17 mouse cellular contexts compared by ENCODE assay signal in the genomic region with DNA sequence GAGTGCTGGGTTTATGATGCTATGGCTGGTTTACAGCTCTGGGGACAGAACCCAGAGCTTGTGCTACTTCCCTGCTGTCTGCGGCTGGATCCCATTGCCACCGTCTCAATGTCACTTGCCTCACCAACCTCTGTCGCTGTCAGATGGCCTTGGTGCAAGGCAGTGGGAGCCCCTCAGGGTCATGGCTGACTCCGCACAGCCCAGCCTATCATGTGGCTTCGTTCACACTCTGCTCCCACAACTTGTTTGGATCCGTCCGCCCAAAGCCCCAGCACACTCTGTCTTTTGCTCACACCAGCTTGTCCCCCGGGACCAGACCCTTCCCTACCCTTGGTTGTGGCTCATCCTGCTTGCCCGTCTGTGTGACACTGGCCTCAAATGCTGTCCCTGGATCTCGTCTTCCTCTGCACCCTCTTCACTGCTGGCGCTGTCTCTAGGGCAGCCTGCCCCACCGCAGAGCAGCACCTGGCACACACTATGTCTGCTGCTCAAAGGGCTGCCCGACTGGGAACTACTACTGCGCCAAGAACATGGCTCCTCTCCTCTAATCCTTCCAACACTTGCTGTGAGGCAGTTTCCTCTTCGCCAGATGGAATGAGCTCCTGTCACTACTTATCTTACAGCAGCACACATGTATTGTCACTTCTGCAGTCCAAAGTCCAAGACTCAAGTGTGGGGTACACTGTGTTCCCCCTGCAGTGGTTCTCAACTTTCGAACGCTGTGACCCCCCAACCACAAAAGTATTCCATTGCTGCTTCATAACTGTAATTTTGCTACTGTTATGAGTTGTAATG. TPM values are rescaled to one million over a fixed set of nuclear protein-coding genes. Genes with fewer than 3 reads are reported as not detected.
A peak's percentile ranks its signal among the peaks of the same experiment; 100 is the strongest.
DNase-seq lines count a peak whose midpoint lies in the region; ATAC-seq and TF ChIP-seq lines count a peak whose summit lies in the region.
"Had no signal": no experiment of that assay in that cellular context is flagged by ENCODE, and none has a peak within 500 bp of the region (broad histone marks: within the 10 kb centered on the region; RNA-seq: fewer than 3 reads in every experiment).

No protein-coding gene starts in this region.

- no peak for DNase-seq in forebrain, embryonic 14.5 days (ENCODE audit: low spot score)
- DNase-seq in liver, postnatal 0 days, result no peak
- peak; percentile 66 to 90 for DNase-seq in adrenal gland, adult (ENCODE audit: inconsistent age in 2 of 2, low spot score in 1 of 2)
- peak; percentile 27 for DNase-seq in brain, embryonic 14.5 days (ENCODE audit: low read depth)
- DNase-seq in retina, embryonic 14.5 days (ENCODE audit: low spot score), result no peak
- DNase-seq in thymus, postnatal 0 days (ENCODE audit: low spot score), result no peak
- DNase-seq: cerebellum, adult 8-10 months; forebrain, postnatal 0 days; right cerebral cortex, postnatal 14 days; spleen, adult 18-20 months had no signal

- TF ChIP-seq CTCF in liver, postnatal 0 days (IDR thresholded peaks at IDR 0.05; ENCODE audit: low read depth), result no peak
- TF ChIP-seq CTCF in brain, embryonic 14.5 days (IDR thresholded peaks at IDR 0.05; ENCODE audit: borderline replicate concordance, extremely low read depth, insufficient read depth, insufficient read length), result no peak

- H3K27me3 ChIP-seq in forebrain, embryonic 13.5 days, result no peaks in the 10 kb centered on the region
- H3K27me3 ChIP-seq in forebrain, embryonic 14.5 days (replicated peaks; ENCODE audit: control insufficient read depth, insufficient read depth, low read length), result no peaks in the 10 kb centered on the region
- H3K27me3 ChIP-seq in liver, postnatal 0 days (ENCODE audit: insufficient read depth, low read length), result no peaks in the 10 kb centered on the region
- H3K27me3 ChIP-seq in liver, embryonic 12.5 days (replicated peaks), result peaks cover 7% of the 10 kb centered on the region
- H3K27me3 ChIP-seq: embryonic facial prominence, embryonic 12.5 days; hindbrain, embryonic 15.5 days had no signal

- 87% methylated on average over 17 of the region's 17 CpGs for WGBS in forebrain, embryonic 13.5 days
- WGBS in forebrain, embryonic 14.5 days, result 86% methylated on average over 17 of the region's 17 CpGs
- 74% methylated on average over 17 of the region's 17 CpGs for WGBS in liver, postnatal 0 days (ENCODE audit: insufficient replicate concordance)
- 60% methylated on average over 17 of the region's 17 CpGs for WGBS in liver, embryonic 12.5 days (ENCODE audit: insufficient replicate concordance)

- no peak overlapping the region for H3K4me2 ChIP-seq in forebrain, embryonic 13.5 days
- no peak overlapping the region for H3K4me2 ChIP-seq in forebrain, embryonic 14.5 days (ENCODE audit: low read length)
- H3K4me2 ChIP-seq in liver, postnatal 0 days (ENCODE audit: low read depth, low read length), result no peak overlapping the region
- H3K4me2 ChIP-seq in liver, embryonic 12.5 days, result no peak overlapping the region
- H3K4me2 ChIP-seq: embryonic facial prominence, embryonic 12.5 days; hindbrain, embryonic 15.5 days; midbrain, embryonic 11.5 days had no signal

- no peaks in the 10 kb centered on the region for H3K9me3 ChIP-seq in forebrain, embryonic 13.5 days (replicated peaks)
- no peaks in the 10 kb centered on the region for H3K9me3 ChIP-seq in forebrain, embryonic 14.5 days (replicated peaks; ENCODE audit: control insufficient read depth, low read length)
- H3K9me3 ChIP-seq in liver, postnatal 0 days (ENCODE audit: low read length), result no peaks in the 10 kb centered on the region
- H3K9me3 ChIP-seq in liver, embryonic 12.5 days (replicated peaks), result no peaks in the 10 kb centered on the region
- H3K9me3 ChIP-seq: embryonic facial prominence, embryonic 12.5 days; hindbrain, embryonic 15.5 days had no signal

- H3K4me3 ChIP-seq in forebrain, embryonic 13.5 days, result no peak overlapping the region
- H3K4me3 ChIP-seq in forebrain, embryonic 14.5 days (ENCODE audit: low read depth, low read length), result no peak overlapping the region
- no peak overlapping the region for H3K4me3 ChIP-seq in liver, postnatal 0 days (ENCODE audit: low read depth, low read length)
- no peak overlapping the region for H3K4me3 ChIP-seq in liver, embryonic 12.5 days
- H3K4me3 ChIP-seq: embryonic facial prominence, embryonic 12.5 days; erythroblast, embryonic 14.5 days; hindbrain, embryonic 15.5 days had no signal

- no peak for TF ChIP-seq EP300 in liver, postnatal 0 days (IDR thresholded peaks at IDR 0.05; ENCODE audit: low read depth)

- no peak for TF ChIP-seq POLR2A in brain, embryonic 14.5 days (IDR thresholded peaks at IDR 0.05; ENCODE audit: borderline replicate concordance, extremely low read depth, insufficient read depth, insufficient read length, poor library complexity, severe bottlenecking)

- no peak for ATAC-seq in forebrain, embryonic 13.5 days
- ATAC-seq in forebrain, embryonic 14.5 days, result no peak
- 0 out of 2 replicates have a peak, but pooled peaks have one; percentile 27 for ATAC-seq in liver, postnatal 0 days
- ATAC-seq in liver, embryonic 12.5 days, result no peak
- ATAC-seq: intestine, postnatal 0 days had no signal

- no peak overlapping the region for H3K9ac ChIP-seq in forebrain, embryonic 13.5 days
- no peak overlapping the region for H3K9ac ChIP-seq in forebrain, embryonic 14.5 days (ENCODE audit: low read length)
- H3K9ac ChIP-seq in liver, postnatal 0 days (replicated peaks), result no peak overlapping the region
- no peak overlapping the region for H3K9ac ChIP-seq in liver, embryonic 12.5 days
- H3K9ac ChIP-seq: embryonic facial prominence, embryonic 12.5 days; forebrain, postnatal 0 days; hindbrain, embryonic 15.5 days had no signal

- peak overlapping the region; percentile 5; the same call in 1 of the 2 replicates for H3K27ac ChIP-seq in forebrain, embryonic 13.5 days
- H3K27ac ChIP-seq in forebrain, embryonic 14.5 days (ENCODE audit: low read depth, low read length), result no peak overlapping the region
- no peak overlapping the region for H3K27ac ChIP-seq in liver, postnatal 0 days (ENCODE audit: low read depth)
- no peak overlapping the region for H3K27ac ChIP-seq in liver, embryonic 12.5 days
- H3K27ac ChIP-seq: embryonic facial prominence, embryonic 12.5 days had no signal

- H3K4me1 ChIP-seq in forebrain, embryonic 13.5 days, result peaks cover 46% of the 10 kb centered on the region
- H3K4me1 ChIP-seq in forebrain, embryonic 14.5 days (ENCODE audit: control insufficient read depth, insufficient read depth, low read length), result peaks cover 23% of the 10 kb centered on the region
- no peaks in the 10 kb centered on the region for H3K4me1 ChIP-seq in liver, postnatal 0 days (ENCODE audit: insufficient read depth)
- peaks cover 18% of the 10 kb centered on the region for H3K4me1 ChIP-seq in liver, embryonic 12.5 days
- H3K4me1 ChIP-seq: embryonic facial prominence, embryonic 12.5 days had no signal

- no peaks in the 10 kb centered on the region for H3K36me3 ChIP-seq in forebrain, embryonic 13.5 days (ENCODE audit: poor library complexity, severe bottlenecking)
- H3K36me3 ChIP-seq in forebrain, embryonic 14.5 days (ENCODE audit: control insufficient read depth, insufficient read depth, low read length), result no peaks in the 10 kb centered on the region
- no peaks in the 10 kb centered on the region for H3K36me3 ChIP-seq in liver, postnatal 0 days (replicated peaks; ENCODE audit: insufficient read depth, low read length)
- H3K36me3 ChIP-seq in liver, embryonic 12.5 days, result no peaks in the 10 kb centered on the region
- H3K36me3 ChIP-seq: embryonic facial prominence, embryonic 12.5 days; hindbrain, embryonic 15.5 days had no signal

RNA-seq across cellular contexts. Expression of a gene that starts 3.2 kb away (rescaled TPM):
- 2.7 and 3.3 TPM in 2 replicates for polyA plus RNA-seq in forebrain, embryonic 13.5 days (2015; fragmentation: Nextera tagmentation; extraction: Ambion mirVana)
- 2.6 and 3.6 TPM in 2 replicates for polyA plus RNA-seq in forebrain, embryonic 14.5 days (2014; fragmentation: Nextera tagmentation; extraction: Ambion mirVana)
- 2.1 and 2.2 TPM in 2 replicates for polyA plus RNA-seq in liver, postnatal 0 days (2015; fragmentation: Nextera tagmentation; extraction: Ambion mirVana)
- polyA plus RNA-seq in liver, embryonic 12.5 days (2016; fragmentation: Nextera tagmentation; extraction: Ambion mirVana), result 0.99 and 1.2 TPM in 2 replicates
- 3.2 and 3.5 TPM in 2 replicates for polyA plus RNA-seq in brain, embryonic 14.5 days (2012; rRNA removed)
- 3.4 and 3.9 TPM in 2 replicates for polyA plus RNA-seq in thymus, postnatal 0 days (2015; fragmentation: Nextera tagmentation; extraction: Ambion mirVana)
- polyA plus RNA-seq: erythroblast, embryonic 14.5 days had no signal

RNA-seq across cellular contexts. Expression of a gene that starts 22.3 kb away (rescaled TPM):
- polyA plus RNA-seq in forebrain, embryonic 13.5 days (2015; fragmentation: Nextera tagmentation; extraction: Ambion mirVana), result 21.2 and 25.1 TPM in 2 replicates
- 14.3 and 19.8 TPM in 2 replicates for polyA plus RNA-seq in forebrain, embryonic 14.5 days (2014; fragmentation: Nextera tagmentation; extraction: Ambion mirVana)
- polyA plus RNA-seq in liver, postnatal 0 days (2015; fragmentation: Nextera tagmentation; extraction: Ambion mirVana), result 4.7 and 4.9 TPM in 2 replicates
- 10.6 and 12.2 TPM in 2 replicates for polyA plus RNA-seq in liver, embryonic 12.5 days (2016; fragmentation: Nextera tagmentation; extraction: Ambion mirVana)
- 28.6 and 34.3 TPM in 2 replicates for polyA plus RNA-seq in brain, embryonic 14.5 days (2012; rRNA removed)
- polyA plus RNA-seq in thymus, postnatal 0 days (2015; fragmentation: Nextera tagmentation; extraction: Ambion mirVana), result 22.6 and 22.7 TPM in 2 replicates

RNA-seq across cellular contexts. Expression of a gene that starts 25.0 kb away (rescaled TPM):
- 20.1 and 27.6 TPM in 2 replicates for polyA plus RNA-seq in forebrain, embryonic 13.5 days (2015; fragmentation: Nextera tagmentation; extraction: Ambion mirVana)
- 13.4 and 18.9 TPM in 2 replicates for polyA plus RNA-seq in forebrain, embryonic 14.5 days (2014; fragmentation: Nextera tagmentation; extraction: Ambion mirVana)
- 3.6 and 4.2 TPM in 2 replicates for polyA plus RNA-seq in liver, postnatal 0 days (2015; fragmentation: Nextera tagmentation; extraction: Ambion mirVana)
- polyA plus RNA-seq in liver, embryonic 12.5 days (2016; fragmentation: Nextera tagmentation; extraction: Ambion mirVana), result 7.0 and 7.9 TPM in 2 replicates
- polyA plus RNA-seq in brain, embryonic 14.5 days (2012; rRNA removed), result 42.4 and 49.9 TPM in 2 replicates
- 11.4 and 13.0 TPM in 2 replicates for polyA plus RNA-seq in thymus, postnatal 0 days (2015; fragmentation: Nextera tagmentation; extraction: Ambion mirVana)

Comparison
In these comparisons a context has a peak if more than half of its experiments do, and no peak if none do; other contexts are left out.
1. DNase-seq: peak in adrenal gland, adult (2 of 2) and brain, embryonic 14.5 days (single experiment); none in forebrain, embryonic 14.5 days (single experiment), liver, postnatal 0 days (single experiment), retina, embryonic 14.5 days (single experiment) and thymus, postnatal 0 days (single experiment).